Mouse (Mus musculus): Measurements from ENCODE around the gene Ilf3.

DNA sequence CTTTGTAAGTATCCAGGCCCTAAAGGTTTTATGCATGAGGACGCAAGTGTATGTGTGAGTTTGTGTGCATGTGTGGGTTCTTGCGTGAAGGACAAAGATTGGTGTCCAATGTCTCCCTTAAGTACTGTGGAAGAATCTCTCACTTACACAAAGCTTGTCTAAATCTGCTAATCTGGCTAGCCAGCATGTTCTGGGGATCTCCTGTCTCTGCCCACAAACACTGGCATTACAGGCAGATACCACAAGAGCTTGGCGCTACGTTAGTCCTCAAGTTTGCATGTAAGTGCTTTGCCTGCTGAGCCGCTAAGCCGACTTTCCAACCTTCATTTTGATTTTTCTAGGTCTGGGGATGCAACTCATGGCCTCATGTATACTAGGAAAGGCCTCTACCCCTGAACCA is 69.9 kb downstream of the Ilf3 start:
- no peak for TF ChIP-seq POLR2A (IDR thresholded peaks at IDR 0.05; ENCODE audit: extremely low read depth, insufficient read depth, low read length)
- no peak for TF ChIP-seq CTCF (IDR thresholded peaks at IDR 0.05; ENCODE audit: extremely low read depth, insufficient read depth, low read length)
